Mouse (Mus musculus) heart, adult 9 months (tissue): Measurements from ENCODE around the gene Cacna1a.
A peak's percentile ranks its signal among the peaks of the same experiment; 100 is the strongest.

ENCODE experiments used
- DNase-seq, 2 experiments: peaks; one replicate each; pipeline ENCODE4 v3.0.0; 2022; ENCODE audit warnings: low spot score in 2 of 2

The Cacna1a gene

GRCm38 (mm10) chr8:84689091-84689915 lies 301.1 kb downstream of the Cacna1a start:
- peak; percentile 92 to 94 for DNase-seq
